Mouse (Mus musculus): ENCODE results near the gene Olfr1291-ps1. TPM values are rescaled to one million over a fixed set of nuclear protein-coding genes. Genes with fewer than 3 reads are reported as not detected.

Gene Olfr1291-ps1
- total and polyA plus RNA-seq, 3 experiments = 0.22 TPM; not detected in 2

DNA sequence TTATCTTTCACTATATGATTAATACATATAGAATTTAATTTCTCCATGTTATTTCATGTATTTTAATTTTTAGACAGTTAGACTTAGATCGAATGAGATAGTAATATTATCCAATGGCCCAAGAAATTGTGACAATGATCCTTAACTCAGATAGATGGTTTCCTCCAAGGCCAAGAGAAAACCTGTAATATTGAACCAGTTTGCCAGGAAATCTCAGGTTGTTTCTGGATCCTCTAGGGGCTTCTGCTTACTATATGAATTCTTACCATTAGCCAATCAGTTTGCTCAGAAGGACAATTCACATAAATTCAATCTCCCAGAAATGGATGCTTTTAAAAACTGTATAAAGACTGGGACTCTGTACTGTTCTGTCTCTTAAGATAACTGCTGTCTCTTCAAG lies 27.9 kb downstream of the Olfr1291-ps1 start, which contains the start of gene Olfr1293-ps:
Gene Olfr1293-ps, plus strand, starts transcription at position 301 of the 400 bp plus-strand sequence.
- Histone ChIP-seq H3K27me3 (ENCODE audit: insufficient read depth, low read length) (no peaks in the 10 kb centered on the region), H3K4me3 (ENCODE audit: low read depth, low read length) (no peak within 1 kb of the TSS), H3K36me3 (replicated peaks) (no peaks in the 10 kb centered on the region), H3K9me3 (replicated peaks) (peaks cover 6% of the 10 kb centered on the region; the same call in 1 of the 2 replicates), H3K4me1 (ENCODE audit: insufficient read depth, low read depth, low read length) (no peaks in the 10 kb centered on the region)
- ATAC-seq (ENCODE audit: extremely low read depth, insufficient number of reproducible peaks, low FRiP score, poor library complexity, severe bottlenecking) = no peak
- TF ChIP-seq CTCF (IDR thresholded peaks at IDR 0.05; ENCODE audit: low read depth, low read length) = no peak
- no peak for TF ChIP-seq GATA2 (IDR thresholded peaks at IDR 0.05; ENCODE audit: borderline replicate concordance, low read depth, low read length)
- no peak for TF ChIP-seq GATA1 (IDR thresholded peaks at IDR 0.05; ENCODE audit: borderline replicate concordance, low read length)
- no peak for DNase-seq (ENCODE audit: low spot score)

DNA sequence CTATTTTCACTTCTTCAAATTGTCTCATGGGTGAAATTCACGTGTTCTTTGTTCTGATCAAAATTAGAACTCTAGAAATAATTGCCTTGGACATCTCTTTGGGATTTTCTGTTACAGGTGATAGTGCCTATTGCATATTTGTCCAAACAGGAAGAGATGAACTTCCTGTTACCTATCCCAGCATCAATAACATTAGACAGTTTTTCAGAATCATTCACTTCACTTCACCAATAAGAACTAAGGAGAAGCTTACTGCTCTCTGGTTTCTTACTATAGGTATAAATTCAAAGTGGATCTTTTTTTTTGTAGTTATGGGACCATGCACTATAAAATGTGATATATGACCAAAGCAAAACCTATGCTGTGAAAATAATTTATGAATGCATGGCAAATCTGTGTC lies 43.2 kb downstream of the Olfr1291-ps1 start, which contains the start of gene Olfr1294:
Gene Olfr1294, minus strand, starts transcription at position 101 of the 400 bp plus-strand sequence.
- no peaks in the 10 kb centered on the region for H3K4me1 ChIP-seq (ENCODE audit: insufficient read depth, low read depth, low read length)
- 0 out of 2 replicates have a peak, but pooled peaks cover 2% of the 10 kb centered on the region for H3K9me3 ChIP-seq (replicated peaks)
- ATAC-seq (ENCODE audit: extremely low read depth, insufficient number of reproducible peaks, low FRiP score, poor library complexity, severe bottlenecking) (no peak), DNase-seq (ENCODE audit: low spot score) (no peak)
- no peaks in the 10 kb centered on the region for H3K27me3 ChIP-seq (ENCODE audit: insufficient read depth, low read length)
- H3K36me3 ChIP-seq (replicated peaks) = no peaks in the 10 kb centered on the region
- TF ChIP-seq POLR2AphosphoS5 (IDR thresholded peaks at IDR 0.05; ENCODE audit: insufficient replicate concordance, low read depth, low read length) (no peak), GATA1 (IDR thresholded peaks at IDR 0.05; ENCODE audit: borderline replicate concordance, low read length) (no peak), GATA2 (IDR thresholded peaks at IDR 0.05; ENCODE audit: borderline replicate concordance, low read depth, low read length) (no peak), TAL1 (conservative IDR thresholded peaks at IDR 0.05; ENCODE audit: low read depth, low read length) (no peak), CTCF (IDR thresholded peaks at IDR 0.05; ENCODE audit: low read depth, low read length) (no peak)
- H3K4me3 ChIP-seq (ENCODE audit: low read depth, low read length) = no peak within 1 kb of the TSS

Other genes starting within 250 kb of the Olfr1291-ps1 start
- not detected in 2 replicates for gene Olfr1276, start 242.7 kb upstream of the Olfr1291-ps1 start, total RNA-seq (2014; fragmentation: Nextera tagmentation)
- gene Olfr1276, start 242.7 kb upstream of the Olfr1291-ps1 start, total RNA-seq (2017) = under 0.01 and 0.11 TPM in 2 replicates
- not detected in 2 replicates for gene Olfr1276, start 242.7 kb upstream of the Olfr1291-ps1 start, polyA plus RNA-seq (2012)
- gene Olfr1277, start 223.1 kb upstream of the Olfr1291-ps1 start, total RNA-seq (2014; fragmentation: Nextera tagmentation) = not detected in 2 replicates
- under 0.01 and 0.16 TPM in 2 replicates for gene Olfr1277, start 223.1 kb upstream of the Olfr1291-ps1 start, total RNA-seq (2017)
- not detected in 2 replicates for gene Olfr1277, start 223.1 kb upstream of the Olfr1291-ps1 start, polyA plus RNA-seq (2012)
- not detected in 2 replicates for gene Olfr1278, start 207.0 kb upstream of the Olfr1291-ps1 start, total RNA-seq (2014; fragmentation: Nextera tagmentation)
- gene Olfr1278, start 207.0 kb upstream of the Olfr1291-ps1 start, total RNA-seq (2017) = under 0.01 and 0.22 TPM in 2 replicates
- not detected in 2 replicates for gene Olfr1278, start 207.0 kb upstream of the Olfr1291-ps1 start, polyA plus RNA-seq (2012)
- gene Olfr1279, start 196.5 kb upstream of the Olfr1291-ps1 start, total RNA-seq (2014; fragmentation: Nextera tagmentation) = not detected in 2 replicates
- gene Olfr1279, start 196.5 kb upstream of the Olfr1291-ps1 start, total RNA-seq (2017) = 0.16 TPM in 1 of 2 replicates, not detected in the other
- gene Olfr1279, start 196.5 kb upstream of the Olfr1291-ps1 start, polyA plus RNA-seq (2012) = not detected in 2 replicates
- gene Olfr1280, start 183.2 kb upstream of the Olfr1291-ps1 start, total RNA-seq (2014; fragmentation: Nextera tagmentation) = not detected in 2 replicates
- 0.12 and 0.22 TPM in 2 replicates for gene Olfr1280, start 183.2 kb upstream of the Olfr1291-ps1 start, total RNA-seq (2017)
- not detected in 2 replicates for gene Olfr1280, start 183.2 kb upstream of the Olfr1291-ps1 start, polyA plus RNA-seq (2012)
- gene Olfr1281, start 170.7 kb upstream of the Olfr1291-ps1 start, total RNA-seq (2014; fragmentation: Nextera tagmentation) = not detected in 2 replicates
- gene Olfr1281, start 170.7 kb upstream of the Olfr1291-ps1 start, total RNA-seq (2017) = 0.05 and 0.23 TPM in 2 replicates
- not detected in 2 replicates for gene Olfr1281, start 170.7 kb upstream of the Olfr1291-ps1 start, polyA plus RNA-seq (2012)
- gene Olfr1282, start 161.1 kb upstream of the Olfr1291-ps1 start, total RNA-seq (2014; fragmentation: Nextera tagmentation) = not detected in 2 replicates
- gene Olfr1282, start 161.1 kb upstream of the Olfr1291-ps1 start, total RNA-seq (2017) = 0.12 TPM in 1 of 2 replicates, not detected in the other
- not detected in 2 replicates for gene Olfr1282, start 161.1 kb upstream of the Olfr1291-ps1 start, polyA plus RNA-seq (2012)
- not detected in 2 replicates for gene Olfr1283, start 130.4 kb upstream of the Olfr1291-ps1 start, total RNA-seq (2014; fragmentation: Nextera tagmentation)
- 0.11 and 0.17 TPM in 2 replicates for gene Olfr1283, start 130.4 kb upstream of the Olfr1291-ps1 start, total RNA-seq (2017)
- gene Olfr1283, start 130.4 kb upstream of the Olfr1291-ps1 start, polyA plus RNA-seq (2012) = not detected in 2 replicates
- not detected in 2 replicates for gene Olfr1284, start 121.7 kb upstream of the Olfr1291-ps1 start, total RNA-seq (2014; fragmentation: Nextera tagmentation)
- gene Olfr1284, start 121.7 kb upstream of the Olfr1291-ps1 start, total RNA-seq (2017) = not detected in 2 replicates
- gene Olfr1284, start 121.7 kb upstream of the Olfr1291-ps1 start, polyA plus RNA-seq (2012) = not detected in 2 replicates
- gene Olfr1286, start 74.1 kb upstream of the Olfr1291-ps1 start, total RNA-seq (2014; fragmentation: Nextera tagmentation) = not detected in 2 replicates
- gene Olfr1286, start 74.1 kb upstream of the Olfr1291-ps1 start, total RNA-seq (2017) = 0.22 and 0.70 TPM in 2 replicates
- not detected in 2 replicates for gene Olfr1286, start 74.1 kb upstream of the Olfr1291-ps1 start, polyA plus RNA-seq (2012)
- gene Olfr1287, start 48.0 kb upstream of the Olfr1291-ps1 start, total RNA-seq (2014; fragmentation: Nextera tagmentation) = not detected in 2 replicates
- 0.11 and 0.12 TPM in 2 replicates for gene Olfr1287, start 48.0 kb upstream of the Olfr1291-ps1 start, total RNA-seq (2017)
- gene Olfr1287, start 48.0 kb upstream of the Olfr1291-ps1 start, polyA plus RNA-seq (2012) = not detected in 2 replicates
- not detected in 2 replicates for gene Olfr1288, start 23.1 kb upstream of the Olfr1291-ps1 start, total RNA-seq (2014; fragmentation: Nextera tagmentation)
- not detected in 2 replicates for gene Olfr1288, start 23.1 kb upstream of the Olfr1291-ps1 start, total RNA-seq (2017)
- not detected in 2 replicates for gene Olfr1288, start 23.1 kb upstream of the Olfr1291-ps1 start, polyA plus RNA-seq (2012)
- not detected in 2 replicates for gene Olfr1289, start 16.4 kb upstream of the Olfr1291-ps1 start, total RNA-seq (2014; fragmentation: Nextera tagmentation)
- not detected in 2 replicates for gene Olfr1289, start 16.4 kb upstream of the Olfr1291-ps1 start, total RNA-seq (2017)
- not detected in 2 replicates for gene Olfr1289, start 16.4 kb upstream of the Olfr1291-ps1 start, polyA plus RNA-seq (2012)
- gene Olfr1290, start 3.4 kb upstream of the Olfr1291-ps1 start, total RNA-seq (2014; fragmentation: Nextera tagmentation) = not detected in 2 replicates
- not detected in 2 replicates for gene Olfr1290, start 3.4 kb upstream of the Olfr1291-ps1 start, total RNA-seq (2017)
- gene Olfr1290, start 3.4 kb upstream of the Olfr1291-ps1 start, polyA plus RNA-seq (2012) = not detected in 2 replicates
- not detected in 2 replicates for gene Olfr1293-ps, start 28.0 kb downstream of the Olfr1291-ps1 start, total RNA-seq (2014; fragmentation: Nextera tagmentation)
- gene Olfr1293-ps, start 28.0 kb downstream of the Olfr1291-ps1 start, total RNA-seq (2017) = 0.05 and 0.06 TPM in 2 replicates
- not detected in 2 replicates for gene Olfr1293-ps, start 28.0 kb downstream of the Olfr1291-ps1 start, polyA plus RNA-seq (2012)
- not detected in 2 replicates for gene Olfr1294, start 43.1 kb downstream of the Olfr1291-ps1 start, total RNA-seq (2014; fragmentation: Nextera tagmentation)
- gene Olfr1294, start 43.1 kb downstream of the Olfr1291-ps1 start, total RNA-seq (2017) = 0.23 TPM in 1 of 2 replicates, not detected in the other
- not detected in 2 replicates for gene Olfr1294, start 43.1 kb downstream of the Olfr1291-ps1 start, polyA plus RNA-seq (2012)
- gene Olfr1295, start 72.5 kb downstream of the Olfr1291-ps1 start, total RNA-seq (2014; fragmentation: Nextera tagmentation) = not detected in 2 replicates
- 0.05 and 0.17 TPM in 2 replicates for gene Olfr1295, start 72.5 kb downstream of the Olfr1291-ps1 start, total RNA-seq (2017)
- gene Olfr1295, start 72.5 kb downstream of the Olfr1291-ps1 start, polyA plus RNA-seq (2012) = not detected in 2 replicates
- not detected in 2 replicates for gene Olfr1297, start 129.3 kb downstream of the Olfr1291-ps1 start, total RNA-seq (2014; fragmentation: Nextera tagmentation)
- gene Olfr1297, start 129.3 kb downstream of the Olfr1291-ps1 start, total RNA-seq (2017) = 0.05 TPM in 1 of 2 replicates, not detected in the other
- not detected in 2 replicates for gene Olfr1297, start 129.3 kb downstream of the Olfr1291-ps1 start, polyA plus RNA-seq (2012)
- gene Olfr1298, start 152.0 kb downstream of the Olfr1291-ps1 start, total RNA-seq (2014; fragmentation: Nextera tagmentation) = not detected in 2 replicates
- gene Olfr1298, start 152.0 kb downstream of the Olfr1291-ps1 start, total RNA-seq (2017) = 0.29 TPM in 1 of 2 replicates, not detected in the other
- not detected in 2 replicates for gene Olfr1298, start 152.0 kb downstream of the Olfr1291-ps1 start, polyA plus RNA-seq (2012)
- not detected in 2 replicates for gene Olfr1299, start 164.2 kb downstream of the Olfr1291-ps1 start, total RNA-seq (2014; fragmentation: Nextera tagmentation)
- gene Olfr1299, start 164.2 kb downstream of the Olfr1291-ps1 start, total RNA-seq (2017) = 0.12 and 0.16 TPM in 2 replicates
- gene Olfr1299, start 164.2 kb downstream of the Olfr1291-ps1 start, polyA plus RNA-seq (2012) = not detected in 2 replicates

Measured in G1E (cell line).